Mouse (Mus musculus): ENCODE data around the gene Dlk2.

GRCm38 (mm10) chr17:46284653-46285052 lies 12.6 kb upstream of the Dlk2 start:
- TF ChIP-seq CTCF (IDR thresholded peaks at IDR 0.05; ENCODE audit: control insufficient read depth, insufficient read depth, low read length) (no peak), POLR2A (IDR thresholded peaks at IDR 0.05; ENCODE audit: borderline replicate concordance, control insufficient read depth, low read depth, low read length) (no peak)
